Mouse (Mus musculus) inflammation-experienced regulatory T-cells, adult 6 months (primary cell): ENCODE results near the gene Rab25. TPM values are rescaled to one million over a fixed set of nuclear protein-coding genes. Genes with fewer than 3 reads are reported as not detected.

ENCODE experiments used
- ATAC-seq: one replicate; pipeline ENCODE4 v1.8.0; 2017
- polyA plus RNA-seq, 3 experiments: library from polyadenylated mRNA; unstranded; fragments of 100-300 nt; shearing (Covaris generic); gene quantifications; one replicate each; pipeline ENCODE4 v1.2.1; 2017

Rab25 gene
- polyA plus RNA-seq, 3 experiments from 2014 or later: not detected

DNA sequence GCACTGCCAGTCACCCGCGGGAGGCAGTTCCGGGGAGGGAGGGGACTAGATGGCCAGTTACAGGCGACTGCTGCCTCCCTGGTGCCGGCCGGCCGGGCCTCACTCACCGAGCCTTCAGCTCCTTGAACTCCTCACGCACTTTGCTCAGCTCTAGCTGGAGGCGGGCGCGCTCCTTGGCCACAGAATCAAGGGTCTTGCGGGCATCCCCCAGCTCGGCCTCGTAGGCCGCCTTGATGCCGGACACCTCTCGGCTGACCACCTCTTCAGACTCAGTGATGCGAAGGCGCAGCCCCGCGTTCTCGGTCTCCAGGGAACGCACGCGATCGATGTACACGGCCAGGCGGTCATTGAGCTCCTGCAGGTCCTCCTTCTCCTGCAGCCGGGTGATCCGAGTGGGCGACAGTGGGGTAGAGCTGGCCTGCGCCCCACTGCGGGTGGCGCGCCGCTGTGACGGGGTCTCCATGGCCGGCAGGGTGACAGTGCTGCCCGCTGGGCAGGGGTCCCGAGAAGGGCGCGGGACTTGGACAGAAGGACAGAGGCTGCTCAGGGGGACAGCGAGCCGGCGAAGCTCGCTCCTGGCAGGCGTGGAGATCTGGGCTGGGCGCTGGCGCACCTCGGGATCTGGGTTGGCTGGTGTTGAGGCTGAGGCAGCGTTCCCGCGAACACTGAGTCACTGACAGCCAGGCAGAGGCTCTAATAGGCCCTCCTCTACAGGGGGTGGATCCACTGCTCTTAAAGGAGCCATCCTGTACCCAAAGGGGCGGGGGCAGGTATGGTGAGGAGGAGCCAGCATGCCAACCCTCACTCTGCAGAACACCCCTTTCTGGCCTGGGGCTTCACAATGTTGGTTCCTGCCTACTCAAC, 45.2 kb downstream of the Rab25 start:
- peak; percentile 82 for ATAC-seq

- no peak for ATAC-seq
Measured at GRCm38 (mm10) chr3:88502031-88502571, 46.0 kb downstream of the Rab25 start.

- ATAC-seq: no peak
Measured at GRCm38 (mm10) chr3:88501366-88502030, 46.6 kb downstream of the Rab25 start.

DNA sequence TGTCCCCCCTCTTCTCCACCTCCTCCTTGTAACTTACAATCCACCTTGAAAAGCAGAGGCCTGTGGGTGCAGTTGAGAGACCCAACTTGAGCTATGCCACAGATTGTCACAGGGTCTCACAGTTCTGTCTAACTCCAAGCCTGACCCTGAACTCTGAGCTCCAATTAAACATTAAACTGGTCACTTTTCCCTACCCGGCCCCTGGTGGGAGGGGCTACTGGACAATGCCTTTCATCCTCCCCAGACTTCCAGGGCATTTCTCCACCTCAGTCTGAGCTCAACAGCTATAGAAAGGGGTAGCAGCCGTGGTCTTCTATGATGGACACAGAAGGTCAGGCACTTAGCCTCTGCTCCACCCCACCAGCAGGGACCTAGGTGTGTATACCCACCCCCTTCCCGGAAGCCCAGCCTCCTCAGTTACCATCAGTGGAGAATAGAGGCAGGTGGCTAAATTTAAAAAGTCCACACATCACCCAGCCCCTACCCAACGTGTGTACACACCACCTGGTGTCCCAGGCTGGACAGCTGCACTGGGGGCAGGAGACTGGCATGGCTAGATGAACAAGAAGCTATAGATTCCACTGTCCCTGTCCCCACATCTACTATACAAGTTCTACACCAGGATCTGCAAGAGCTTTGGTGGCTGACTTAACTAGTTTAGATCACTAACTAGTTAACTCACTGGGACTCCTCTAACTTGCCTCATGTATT, 47.3 kb downstream of the Rab25 start:
- no peak for ATAC-seq

- ATAC-seq: no peak
Measured at GRCm38 (mm10) chr3:88500087-88500486, 48.0 kb downstream of the Rab25 start.

DNA sequence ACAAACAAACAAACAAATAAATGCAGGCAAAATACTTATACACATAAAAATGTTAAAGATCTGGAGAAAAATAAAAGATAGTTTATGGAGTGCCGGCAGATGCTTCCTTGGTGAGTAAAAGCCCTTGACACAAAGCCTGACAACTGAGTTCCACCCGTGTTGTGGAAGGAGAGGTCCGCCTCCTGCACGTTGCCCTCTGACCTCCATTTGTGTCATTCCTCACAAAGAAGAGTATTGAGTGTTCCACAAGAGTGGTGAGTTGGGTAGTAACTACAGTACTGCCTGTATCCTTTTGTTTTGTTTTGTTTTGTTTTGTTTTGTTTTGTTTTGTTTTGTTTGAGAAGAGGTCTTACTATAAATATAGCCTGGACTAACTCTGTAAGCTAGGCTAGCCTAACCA, 48.5 kb downstream of the Rab25 start:
- no peak for ATAC-seq

DNA sequence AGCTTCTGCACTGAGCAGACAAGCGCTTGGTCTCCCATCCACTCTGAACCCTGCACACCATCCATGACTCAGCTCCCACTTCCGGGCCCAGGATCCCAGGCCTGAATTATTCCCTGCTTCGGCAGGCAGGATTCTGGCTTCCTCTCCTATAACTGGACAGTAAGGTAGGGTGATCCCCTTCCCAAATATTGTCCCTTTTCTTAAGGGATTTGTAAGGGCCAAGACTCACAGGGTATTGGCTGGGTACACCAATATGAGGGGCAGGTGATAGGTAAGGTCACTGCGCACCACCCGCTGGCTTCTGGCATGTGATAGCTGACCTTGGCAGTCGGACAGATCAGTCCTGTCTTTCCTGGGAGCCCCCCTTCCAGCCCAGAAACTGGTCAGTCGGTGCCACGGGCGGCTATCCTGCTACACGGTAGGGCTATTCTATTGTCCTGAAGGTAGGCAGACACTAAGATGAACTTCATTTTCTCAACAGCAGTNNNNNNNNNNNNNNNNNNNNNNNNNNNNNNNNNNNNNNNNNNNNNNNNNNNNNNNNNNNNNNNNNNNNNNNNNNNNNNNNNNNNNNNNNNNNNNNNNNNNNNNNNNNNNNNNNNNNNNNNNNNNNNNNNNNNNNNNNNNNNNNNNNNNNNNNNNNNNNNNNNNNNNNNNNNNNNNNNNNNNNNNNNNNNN, 52.2 kb downstream of the Rab25 start:
- no peak for ATAC-seq

GRCm38 (mm10) chr3:88494836-88495628, 53.1 kb downstream of the Rab25 start:
- no peak for ATAC-seq

DNA sequence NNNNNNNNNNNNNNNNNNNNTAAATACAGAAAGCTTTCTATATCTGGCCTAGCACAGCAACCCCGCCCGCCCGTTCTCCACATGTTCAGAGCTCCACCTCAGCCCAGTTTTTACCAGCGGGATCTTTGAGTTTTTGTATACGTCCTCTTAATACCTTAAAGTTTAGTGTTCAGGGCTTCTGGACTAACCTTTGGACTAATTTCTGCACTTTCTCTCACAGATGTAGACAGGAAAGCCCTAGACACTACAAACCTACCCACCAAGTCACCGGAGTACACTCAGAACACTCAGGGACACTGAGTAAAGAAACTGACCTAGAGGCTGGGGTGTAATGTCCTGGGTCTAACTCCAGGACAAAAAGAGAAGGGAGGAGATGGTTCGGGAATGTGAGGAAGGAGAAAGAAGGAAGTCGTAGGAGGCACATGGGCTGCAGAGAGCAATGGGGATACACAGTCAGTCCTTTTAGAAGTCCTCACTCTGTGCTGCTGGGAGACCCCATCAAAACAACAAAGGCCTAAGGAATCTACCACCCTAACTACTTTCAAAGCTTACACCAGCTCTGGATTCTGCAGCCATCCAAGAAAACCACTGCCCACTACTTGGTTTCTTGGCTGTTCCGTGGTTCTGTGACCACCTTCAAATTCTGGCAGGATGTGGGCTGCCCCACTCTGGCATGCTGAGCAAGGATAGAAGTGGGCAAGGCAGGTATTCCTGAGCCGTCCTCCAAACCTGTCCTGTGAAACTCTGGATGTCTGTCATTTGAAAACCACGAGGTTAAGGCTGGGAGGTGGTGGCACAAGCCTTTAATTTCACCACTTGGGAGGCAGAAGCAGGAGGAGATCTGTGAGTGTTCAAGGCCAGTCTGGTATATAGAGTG, 54.2 kb downstream of the Rab25 start:
- ATAC-seq: no peak

Other genes starting within 250 kb of the Rab25 start
- 100 to 1,000 TPM; 335 to 443 (median 344) TPM for gene Glmp, start 223.3 kb downstream of the Rab25 start, polyA plus RNA-seq
- 1 to 10 TPM; 1.2 to 2.4 (median 1.8) TPM for gene Tmem79, start 212.2 kb downstream of the Rab25 start, polyA plus RNA-seq
- 10 to 100 TPM; 26.1 to 47.1 (median 37.8) TPM for gene Smg5, start 212.0 kb downstream of the Rab25 start, polyA plus RNA-seq
- not detected for gene Paqr6, start 183.7 kb downstream of the Rab25 start, polyA plus RNA-seq
- gene Bglap3, start 175.6 kb downstream of the Rab25 start, polyA plus RNA-seq: not detected
- not detected for gene Bglap2, start 169.6 kb downstream of the Rab25 start, polyA plus RNA-seq
- gene Bglap, start 163.8 kb downstream of the Rab25 start, polyA plus RNA-seq: not detected
- 100 to 1,000 TPM in 1 of 3 experiments, 10 to 100 TPM in 2; 46.3 to 105 (median 50.5) TPM for gene Pmf1, start 138.0 kb downstream of the Rab25 start, polyA plus RNA-seq
- gene Slc25a44, start 123.2 kb downstream of the Rab25 start, polyA plus RNA-seq: 10 to 100 TPM; 11.2 to 14.6 (median 14.4) TPM
- gene Sema4a, start 87.1 kb downstream of the Rab25 start, polyA plus RNA-seq: 10 to 100 TPM; 24.5 to 49.0 (median 28.3) TPM
- gene Lmna, start 38.3 kb downstream of the Rab25 start, polyA plus RNA-seq: 1 to 10 TPM; 2.6 to 8.0 (median 4.0) TPM
- under 1 TPM; 0.17 to 0.20 (median 0.18) TPM for gene Mex3a, start 15.9 kb downstream of the Rab25 start, polyA plus RNA-seq
- gene Lamtor2, start 4.8 kb upstream of the Rab25 start, polyA plus RNA-seq: 100 to 1,000 TPM; 149 to 189 (median 187) TPM
- gene Ubqln4, start 5.5 kb upstream of the Rab25 start, polyA plus RNA-seq: 10 to 100 TPM in 2 of 3 experiments, 1 to 10 TPM in 1; 9.8 to 15.5 (median 12.1) TPM
- 100 to 1,000 TPM; 131 to 197 (median 161) TPM for gene Ssr2, start 27.6 kb upstream of the Rab25 start, polyA plus RNA-seq
- 10 to 100 TPM; 37.5 to 56.4 (median 46.5) TPM for gene Arhgef2, start 57.7 kb upstream of the Rab25 start, polyA plus RNA-seq
- gene Rxfp4, start 104.8 kb upstream of the Rab25 start, polyA plus RNA-seq: not detected
- gene Khdc4, start 137.5 kb upstream of the Rab25 start, polyA plus RNA-seq: 10 to 100 TPM; 36.1 to 57.0 (median 47.9) TPM
- 10 to 100 TPM; 34.1 to 55.2 (median 40.3) TPM for gene Rit1, start 168.5 kb upstream of the Rab25 start, polyA plus RNA-seq
- gene Syt11, start 226.9 kb upstream of the Rab25 start, polyA plus RNA-seq: 100 to 1,000 TPM; 105 to 132 (median 111) TPM